8 mouse cellular contexts compared by ENCODE assay signal in genomic region chr10:81290698-81291460, GRCm38 (mm10). TPM values are rescaled to one million over a fixed set of nuclear protein-coding genes. Genes with fewer than 3 reads are reported as not detected.
DNase-seq lines count a peak whose midpoint lies in the region; ATAC-seq and TF ChIP-seq lines count a peak whose summit lies in the region.

No protein-coding gene starts in this region.

- DNase-seq in liver, adult 2 months (ENCODE audit: extremely low read depth, low read depth, low spot score) = peak; percentile 78
- DNase-seq in liver (no peak), MN1 (ENCODE audit: low spot score) (no peak)
- DNase-seq in intestine, embryonic 14.5 days (ENCODE audit: low spot score) = no peak
- peak; percentile 62 for DNase-seq in lung, adult 2 months
- peak; percentile 71 for DNase-seq in thymus, postnatal 14 days
- DNase-seq in heart, adult 18-20 months = no peak
- no peak for DNase-seq in right cerebral cortex, adult 2 months (ENCODE audit: low spot score in 2 of 2)

- H3K27ac ChIP-seq in liver, adult 2 months (replicated peaks; ENCODE audit: insufficient read depth, low read depth, low read length) = peak overlapping the region; percentile 85
- 0 out of 2 replicates have a peak overlapping the region, but pooled peaks have one; percentile 22 for H3K27ac ChIP-seq in intestine, embryonic 14.5 days (ENCODE audit: low read depth)

- peaks cover 39% of the 10 kb centered on the region for H3K79me2 ChIP-seq in liver, adult 2 months (ENCODE audit: control insufficient read depth, insufficient read depth, low read length)

- 0 out of 2 replicates have a peak, but pooled peaks have one; percentile 45 for TF ChIP-seq POLR2A in liver, adult 2 months (IDR thresholded peaks at IDR 0.05; ENCODE audit: extremely low read depth, insufficient read depth, low read length)
- peak; percentile 55; the same call in 1 of the 2 replicates for TF ChIP-seq POLR2A in lung, adult 2 months (IDR thresholded peaks at IDR 0.05; ENCODE audit: borderline replicate concordance, extremely low read depth, low read depth, low read length)

- H3K27me3 ChIP-seq in liver, adult 2 months (ENCODE audit: control insufficient read depth, insufficient read depth, low read length) = no peaks in the 10 kb centered on the region
- peaks cover 20% of the 10 kb centered on the region; the same call in 1 of the 2 replicates for H3K27me3 ChIP-seq in intestine, embryonic 14.5 days (replicated peaks; ENCODE audit: control insufficient read depth, insufficient read depth, low read length)

- H3K4me3 ChIP-seq in liver, adult 2 months (ENCODE audit: insufficient read depth, low read depth, low read length) = peak overlapping the region; percentile 67
- peak overlapping the region; percentile 19 for H3K4me3 ChIP-seq in intestine, embryonic 14.5 days (ENCODE audit: low read depth, low read length)
- H3K4me3 ChIP-seq in lung, adult 2 months (replicated peaks; ENCODE audit: extremely low read depth, low read depth, low read length) = peak overlapping the region; percentile 55

- H3K9ac ChIP-seq in liver, adult 2 months (ENCODE audit: low read depth, low read length) = peak overlapping the region; percentile 59
- 0 out of 2 replicates have a peak overlapping the region, but pooled peaks have one; percentile 5 for H3K9ac ChIP-seq in intestine, embryonic 14.5 days (ENCODE audit: low read length)

- H3K4me1 ChIP-seq in liver, adult 2 months (ENCODE audit: control insufficient read depth, insufficient read depth, low read length) = peaks cover 34% of the 10 kb centered on the region
- peaks cover 28% of the 10 kb centered on the region for H3K4me1 ChIP-seq in intestine, embryonic 14.5 days (replicated peaks; ENCODE audit: control insufficient read depth, insufficient read depth, low read length)
- peaks cover 16% of the 10 kb centered on the region for H3K4me1 ChIP-seq in lung, adult 2 months (ENCODE audit: control insufficient read depth, insufficient read depth, low read length)

- no peaks in the 10 kb centered on the region for H3K9me3 ChIP-seq in intestine, embryonic 14.5 days (ENCODE audit: control insufficient read depth, low read length)

- H3K36me3 ChIP-seq in liver, adult 2 months (ENCODE audit: control insufficient read depth, insufficient read depth, low read length) = no peaks in the 10 kb centered on the region
- no peaks in the 10 kb centered on the region for H3K36me3 ChIP-seq in intestine, embryonic 14.5 days (ENCODE audit: control insufficient read depth, insufficient read depth, low read length)

- peak overlapping the region; percentile 40 for H3K4me2 ChIP-seq in intestine, embryonic 14.5 days (ENCODE audit: low read length)

- TF ChIP-seq CTCF in liver, adult 2 months (IDR thresholded peaks at IDR 0.05; ENCODE audit: low read depth, low read length) = no peak
- no peak for TF ChIP-seq CTCF in lung, adult 2 months (IDR thresholded peaks at IDR 0.05; ENCODE audit: insufficient read depth, low read length)

- ATAC-seq in intestine, embryonic 14.5 days (replicated peaks; ENCODE audit: low FRiP score, low TSS enrichment, low read depth) = no peak

- 21% methylated on average over 24 of the region's 24 CpGs for WGBS in liver, adult 2 months
- WGBS in intestine, embryonic 14.5 days = 18% methylated on average over 24 of the region's 24 CpGs
- WGBS in lung, adult 2 months = 26% methylated on average over 24 of the region's 24 CpGs

RNA-seq across cellular contexts. Expression of gene Tjp3, which starts 0.5 kb away (rescaled TPM):
- 7.6 and 7.7 TPM in 2 replicates for total RNA-seq in liver, adult 2 months (2014; rRNA removed)
- polyA plus RNA-seq in liver, adult 2 months (2012; rRNA removed) = 24.2 and 32.0 TPM in 2 replicates
- polyA plus RNA-seq in intestine, embryonic 14.5 days (2014; fragmentation: Nextera tagmentation; extraction: Ambion mirVana) = 35.1 and 44.4 TPM in 2 replicates
- polyA plus RNA-seq in lung, adult 2 months (2012; rRNA removed) = 27.6 and 27.7 TPM in 2 replicates
- under 1 TPM in 1 of 2 experiments, not detected in 1; 0.87 TPM for total RNA-seq in heart, adult 18-20 months (2021)

RNA-seq across cellular contexts. Expression of gene Pip5k1c, which starts 1.9 kb away (rescaled TPM):
- total RNA-seq in liver, adult 2 months (2014; rRNA removed) = 7.4 and 10.0 TPM in 2 replicates
- 25.8 and 30.1 TPM in 2 replicates for polyA plus RNA-seq in liver, adult 2 months (2012; rRNA removed)
- 57.3 and 57.5 TPM in 2 replicates for polyA plus RNA-seq in intestine, embryonic 14.5 days (2014; fragmentation: Nextera tagmentation; extraction: Ambion mirVana)
- 103 and 104 TPM in 2 replicates for polyA plus RNA-seq in lung, adult 2 months (2012; rRNA removed)
- 10 to 100 TPM; 23.1 to 25.6 TPM for total RNA-seq in heart, adult 18-20 months (2021)

RNA-seq across cellular contexts. Expression of gene Apba3, which starts 24.1 kb away (rescaled TPM):
- total RNA-seq in liver, adult 2 months (2014; rRNA removed) = 30.5 and 44.1 TPM in 2 replicates
- polyA plus RNA-seq in liver, adult 2 months (2012; rRNA removed) = 132 and 143 TPM in 2 replicates
- polyA plus RNA-seq in intestine, embryonic 14.5 days (2014; fragmentation: Nextera tagmentation; extraction: Ambion mirVana) = 51.0 and 51.7 TPM in 2 replicates
- 86.4 and 104 TPM in 2 replicates for polyA plus RNA-seq in lung, adult 2 months (2012; rRNA removed)
- total RNA-seq in heart, adult 18-20 months (2021) = 100 to 1,000 TPM in 1 of 2 experiments, 10 to 100 TPM in 1; 85.9 to 110 TPM

RNA-seq across cellular contexts. Expression of gene Mrpl54, which starts 24.1 kb away (rescaled TPM):
- total RNA-seq in liver, adult 2 months (2014; rRNA removed) = 52.1 and 65.9 TPM in 2 replicates
- 66.6 and 85.9 TPM in 2 replicates for polyA plus RNA-seq in liver, adult 2 months (2012; rRNA removed)
- polyA plus RNA-seq in intestine, embryonic 14.5 days (2014; fragmentation: Nextera tagmentation; extraction: Ambion mirVana) = 253 and 260 TPM in 2 replicates
- 60.1 and 87.9 TPM in 2 replicates for polyA plus RNA-seq in lung, adult 2 months (2012; rRNA removed)
- 10 to 100 TPM; 85.7 to 89.6 TPM for total RNA-seq in heart, adult 18-20 months (2021)

RNA-seq across cellular contexts. Expression of gene Cactin, which starts 30.0 kb away (rescaled TPM):
- 5.0 and 5.7 TPM in 2 replicates for total RNA-seq in liver, adult 2 months (2014; rRNA removed)
- 12.8 and 14.1 TPM in 2 replicates for polyA plus RNA-seq in liver, adult 2 months (2012; rRNA removed)
- 26.0 and 27.7 TPM in 2 replicates for polyA plus RNA-seq in intestine, embryonic 14.5 days (2014; fragmentation: Nextera tagmentation; extraction: Ambion mirVana)
- 30.5 and 36.7 TPM in 2 replicates for polyA plus RNA-seq in lung, adult 2 months (2012; rRNA removed)
- total RNA-seq in heart, adult 18-20 months (2021) = 10 to 100 TPM; 14.6 to 15.8 TPM

Comparison
In these comparisons a context has a peak if more than half of its experiments do, and no peak if none do; other contexts are left out.
1. DNase-seq: peak in liver, adult 2 months (single experiment), lung, adult 2 months (single experiment) and thymus, postnatal 14 days (single experiment); none in liver (single experiment), intestine, embryonic 14.5 days (single experiment), MN1 (single experiment), heart, adult 18-20 months (0 of 2) and right cerebral cortex, adult 2 months (0 of 2).
2. Peak in every context shown above with its lines, with median percentiles within 50 percentile points of each other: H3K4me3 ChIP-seq.